Mouse (Mus musculus) kidney, embryonic 15.5 days (tissue): ENCODE results near the gene Tmem63a. TPM values are rescaled to one million over a fixed set of nuclear protein-coding genes. Genes with fewer than 3 reads are reported as not detected.

Experiments used
- ATAC-seq: fragments of 200-750 bp; cut with Nextera tagmentation; replicated peaks from 2 replicates; pipeline ENCODE4 v1.8.0; 2017; ENCODE audit warnings: moderate TSS enrichment; ENCODE audit not compliant: low FRiP score
- H3K27ac ChIP-seq: fragments of 300-500 bp; sonication (generic); 2 replicates; pipeline ENCODE4 v1.5.1; 2015; ENCODE audit warnings: mild to moderate bottlenecking, inconsistent platforms
- H3K27me3 ChIP-seq: fragments of 300-500 bp; sonication (generic); 2 replicates; pipeline ENCODE4 v1.6.1; 2015; ENCODE audit warnings: inconsistent platforms
- H3K36me3 ChIP-seq: fragments of 300-500 bp; sonication (generic); 2 replicates; pipeline ENCODE4 v1.6.1; 2015; ENCODE audit warnings: inconsistent platforms
- H3K4me1 ChIP-seq: fragments of 300-500 bp; sonication (generic); 2 replicates; pipeline ENCODE4 v1.6.1; 2015; ENCODE audit warnings: inconsistent platforms
- H3K4me2 ChIP-seq: fragments of 300-500 bp; sonication (generic); 2 replicates; pipeline ENCODE4 v1.6.1; 2015; ENCODE audit warnings: moderate library complexity, mild to moderate bottlenecking, inconsistent platforms
- H3K4me3 ChIP-seq: fragments of 300-500 bp; sonication (generic); replicated peaks from 2 replicates; pipeline ENCODE4 v1.5.1; 2015; ENCODE audit warnings: mild to moderate bottlenecking, inconsistent platforms
- H3K9ac ChIP-seq: fragments of 300-500 bp; sonication (generic); 2 replicates; pipeline ENCODE4 v1.6.1; 2015; ENCODE audit warnings: mild to moderate bottlenecking, inconsistent platforms
- H3K9me3 ChIP-seq: fragments of 300-500 bp; sonication (generic); replicated peaks from 2 replicates; pipeline ENCODE4 v1.6.1; 2016; ENCODE audit warnings: inconsistent platforms
- WGBS: fragments of 180-500 bp; shearing (Covaris S2); methylation state at CpG from one replicate; pipeline ENCODE4 v1.1.7; 2015; ENCODE audit warnings: mixed read lengths; 5-methylcytosine and 5-hydroxymethylcytosine counted together
- polyA plus RNA-seq: library from polyadenylated mRNA; unstranded; fragments of >200 nt; fragmentation: Nextera tagmentation; extraction: Ambion mirVana; gene quantifications from 2 replicates; pipeline ENCODE4 v1.2.1, GENCODE M21; 2015

The Tmem63a gene
- polyA plus RNA-seq, 1 experiment from 2014 or later: 12.5 TPM

DNA sequence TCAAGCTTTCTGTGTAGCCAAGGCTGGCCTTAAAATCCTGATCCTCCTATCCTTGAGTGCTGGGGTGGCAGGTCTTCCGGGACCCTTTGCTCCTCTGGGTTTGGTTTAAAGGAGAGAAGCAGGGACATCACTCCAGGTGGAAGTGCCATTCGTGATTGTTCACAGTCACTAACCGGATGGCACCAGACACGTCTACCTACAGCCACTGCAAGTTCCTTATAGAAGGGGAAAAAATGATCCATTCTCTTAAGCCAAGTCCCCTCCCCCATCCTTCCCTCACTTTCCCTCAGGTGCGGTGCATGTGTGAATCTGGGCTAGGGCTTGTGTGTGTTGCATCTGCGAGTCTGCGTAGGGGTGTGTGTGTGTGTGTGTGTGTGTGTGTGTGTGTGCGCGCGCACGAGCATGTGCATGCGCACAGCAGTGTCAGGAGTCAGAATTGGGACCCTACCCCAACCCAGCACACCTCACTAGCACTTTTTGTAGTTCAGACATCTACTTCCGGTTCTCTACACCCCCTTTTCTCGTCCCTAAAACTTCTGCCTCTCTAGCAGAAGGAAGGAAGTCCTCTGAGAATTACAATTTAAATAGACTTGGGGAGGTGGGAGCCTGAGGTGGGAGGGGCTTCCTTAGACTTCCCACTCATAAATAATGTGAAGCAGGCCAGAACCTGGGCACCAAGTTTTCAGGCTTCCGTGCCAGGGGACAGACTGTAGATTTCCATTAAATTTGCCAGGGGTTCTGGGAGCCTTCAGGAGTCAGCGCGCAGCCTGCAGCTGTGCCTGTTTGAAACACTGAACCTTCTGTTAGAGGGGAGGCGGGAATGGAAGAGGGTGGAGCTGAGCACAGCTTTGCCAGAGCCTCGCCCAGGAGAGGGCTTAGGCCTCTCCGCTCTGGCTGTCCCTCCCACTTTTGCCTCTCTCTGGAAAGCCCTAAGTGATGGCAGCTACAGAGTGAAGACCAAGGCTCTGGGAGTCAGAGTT, 3.1 kb downstream of the Tmem63a start:
- 31% methylated on average over 20 of the region's 20 CpGs for WGBS
- peak overlapping the region; percentile 23 for H3K4me3 ChIP-seq

GRCm38 (mm10) chr1:180946448-180946847, 4.3 kb downstream of the Tmem63a start:
- Histone ChIP-seq H3K9me3 (no peaks in the 10 kb centered on the region), H3K36me3 (peaks cover 15% of the 10 kb centered on the region; the same call in 1 of the 2 replicates), H3K4me1 (peaks cover 48% of the 10 kb centered on the region), H3K9ac (no peak overlapping the region), H3K27me3 (peaks cover 12% of the 10 kb centered on the region), H3K4me2 (peak overlapping the region; percentile 53; the same call in 1 of the 2 replicates), H3K27ac (peak overlapping the region; percentile 72; the same call in 1 of the 2 replicates), H3K4me3 (no peak overlapping the region)
- ATAC-seq: no peak
- 82% methylated on average over 6 of the region's 6 CpGs for WGBS

More for the DNA sequence above, 3.1 kb downstream of the Tmem63a start:
- Histone ChIP-seq H3K27ac (peak overlapping the region; percentile 72), H3K27me3 (peaks cover 22% of the 10 kb centered on the region), H3K36me3 (peaks cover 12% of the 10 kb centered on the region; the same call in 1 of the 2 replicates), H3K4me1 (peaks cover 54% of the 10 kb centered on the region), H3K4me2 (peak overlapping the region; percentile 53), H3K9ac (no peak overlapping the region), H3K9me3 (no peaks in the 10 kb centered on the region)
- peak; percentile 72 for ATAC-seq

DNA sequence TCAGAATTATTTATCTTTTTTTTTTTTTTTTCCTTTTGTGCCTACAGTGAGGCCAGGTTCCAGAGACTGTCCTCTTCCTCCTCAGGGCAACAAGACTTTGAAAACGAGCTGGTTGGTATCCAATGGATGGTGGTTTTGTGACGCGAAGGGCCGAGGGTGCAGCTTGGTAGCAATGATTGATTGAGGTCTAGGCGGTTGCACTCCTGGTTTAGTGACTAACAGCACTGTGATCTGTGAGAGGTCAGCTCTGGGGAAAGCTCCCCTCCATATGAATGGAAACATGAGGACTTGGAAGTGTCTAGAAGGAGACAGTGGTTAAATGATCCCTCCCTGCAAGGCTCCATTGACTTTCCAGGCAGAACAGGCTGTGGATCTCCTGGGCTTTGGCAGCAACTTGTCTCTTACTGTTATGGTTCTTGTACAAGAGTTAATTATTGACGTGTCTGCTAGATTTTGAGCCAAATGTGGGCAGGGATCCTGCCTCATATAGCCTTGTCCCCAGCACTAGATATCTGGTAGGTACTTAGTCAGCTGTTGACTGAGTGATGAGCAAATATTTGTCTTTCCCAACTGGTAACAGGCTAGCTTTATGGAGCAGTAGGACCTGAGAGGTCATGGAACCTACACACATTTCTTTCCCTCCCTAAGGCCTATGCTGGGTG, 10.1 kb downstream of the Tmem63a start:
- Histone ChIP-seq H3K27ac (0 out of 2 replicates have a peak overlapping the region, but pooled peaks have one; percentile 3), H3K4me3 (no peak overlapping the region), H3K4me1 (peaks cover 12% of the 10 kb centered on the region; the same call in 1 of the 2 replicates), H3K9ac (no peak overlapping the region), H3K9me3 (no peaks in the 10 kb centered on the region), H3K36me3 (peaks cover 28% of the 10 kb centered on the region; the same call in 1 of the 2 replicates), H3K27me3 (no peaks in the 10 kb centered on the region), H3K4me2 (no peak overlapping the region)
- 53% methylated on average over 6 of the region's 6 CpGs for WGBS
- ATAC-seq: no peak; the same call in 1 of the 2 replicates

DNA sequence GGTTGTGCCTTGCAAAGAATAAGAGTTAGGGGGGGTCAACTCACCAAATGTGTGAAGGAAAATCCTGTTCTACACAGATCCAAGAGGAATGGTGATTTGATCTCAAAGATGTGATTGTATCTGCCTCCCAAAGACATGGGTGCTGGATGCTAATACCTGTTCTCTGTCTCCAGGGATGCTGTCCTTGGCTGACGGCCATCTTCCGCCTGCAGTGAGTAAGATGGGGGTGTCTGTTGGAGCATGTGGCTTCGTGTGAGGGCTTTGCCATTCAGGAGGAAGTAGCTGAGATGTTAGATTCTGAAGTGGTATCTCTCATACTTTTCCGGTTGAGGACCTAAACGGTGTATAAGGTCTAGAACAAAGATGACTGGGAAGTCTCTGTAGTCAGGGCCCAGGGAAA, 10.7 kb downstream of the Tmem63a start:
- H3K4me1 ChIP-seq: peaks cover 12% of the 10 kb centered on the region; the same call in 1 of the 2 replicates
- H3K36me3 ChIP-seq: peaks cover 24% of the 10 kb centered on the region; the same call in 1 of the 2 replicates
- H3K9ac ChIP-seq: no peak overlapping the region
- H3K9me3 ChIP-seq: no peaks in the 10 kb centered on the region
- H3K4me3 ChIP-seq: no peak overlapping the region
- H3K27me3 ChIP-seq: no peaks in the 10 kb centered on the region
- no peak overlapping the region for H3K27ac ChIP-seq
- ATAC-seq: no peak
- no peak overlapping the region for H3K4me2 ChIP-seq
- WGBS: 92% methylated on average over 5 of the region's 5 CpGs

GRCm38 (mm10) chr1:180956401-180956800, 14.3 kb downstream of the Tmem63a start:
- H3K27ac ChIP-seq: no peak overlapping the region
- H3K4me1 ChIP-seq: 0 out of 2 replicates have a peak, but pooled peaks cover 9% of the 10 kb centered on the region
- H3K4me3 ChIP-seq: no peak overlapping the region
- no peak overlapping the region for H3K9ac ChIP-seq
- no peak for ATAC-seq
- H3K9me3 ChIP-seq: no peaks in the 10 kb centered on the region
- no peaks in the 10 kb centered on the region for H3K27me3 ChIP-seq
- no peak overlapping the region for H3K4me2 ChIP-seq
- WGBS: 90% methylated on average over 8 of the region's 8 CpGs
- H3K36me3 ChIP-seq: peaks cover 25% of the 10 kb centered on the region

DNA sequence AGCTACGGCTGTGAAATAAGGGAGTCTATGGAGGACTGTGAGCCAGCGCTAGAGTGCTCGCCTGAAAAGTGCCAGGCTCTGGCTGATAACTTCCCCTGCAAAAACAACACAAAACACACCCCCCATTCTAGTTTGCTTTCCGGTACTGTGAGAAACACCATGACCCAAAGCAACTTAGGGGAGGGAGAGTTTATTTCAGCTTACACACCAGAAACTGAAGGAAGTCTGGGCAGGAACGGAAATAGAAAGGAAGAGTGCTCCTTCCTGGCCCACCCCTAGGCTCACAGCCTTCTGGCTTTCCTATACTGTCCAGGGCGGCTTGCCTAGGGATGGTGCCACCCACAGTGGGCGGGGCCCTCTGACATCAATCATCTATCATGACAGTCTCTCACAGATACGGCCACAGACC, 14.8 kb downstream of the Tmem63a start:
- Histone ChIP-seq H3K4me1 (0 out of 2 replicates have a peak, but pooled peaks cover 9% of the 10 kb centered on the region), H3K9me3 (no peaks in the 10 kb centered on the region), H3K4me2 (no peak overlapping the region), H3K36me3 (peaks cover 28% of the 10 kb centered on the region), H3K27me3 (no peaks in the 10 kb centered on the region), H3K27ac (no peak overlapping the region), H3K4me3 (no peak overlapping the region), H3K9ac (no peak overlapping the region)
- 83% methylated on average over 8 of the region's 8 CpGs for WGBS
- ATAC-seq: peak; percentile 68

DNA sequence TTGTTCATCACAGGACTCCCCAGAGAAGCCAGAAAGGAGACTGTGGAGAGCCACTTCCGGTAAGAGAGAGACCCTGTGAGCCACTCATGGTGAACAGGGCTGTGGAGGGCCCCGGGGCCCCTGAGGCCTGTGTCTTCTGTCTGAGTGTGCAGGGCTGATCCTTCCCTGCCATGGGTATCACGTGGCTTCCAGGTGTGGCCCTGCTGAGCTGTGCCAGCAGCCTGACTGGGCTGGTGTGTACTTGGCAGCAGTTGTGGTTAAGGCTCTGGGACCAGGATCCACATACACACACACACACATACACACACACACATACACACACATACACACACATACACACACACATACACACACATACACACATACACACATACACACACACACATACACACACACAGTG, 15.8 kb downstream of the Tmem63a start:
- WGBS: 88% methylated on average over 3 of the region's 3 CpGs
- no peak for ATAC-seq
- H3K4me1 ChIP-seq: 0 out of 2 replicates have a peak, but pooled peaks cover 4% of the 10 kb centered on the region
- H3K4me3 ChIP-seq: no peak overlapping the region
- no peak overlapping the region for H3K9ac ChIP-seq
- H3K4me2 ChIP-seq: no peak overlapping the region
- no peaks in the 10 kb centered on the region for H3K27me3 ChIP-seq
- H3K36me3 ChIP-seq: peaks cover 33% of the 10 kb centered on the region
- H3K27ac ChIP-seq: no peak overlapping the region
- H3K9me3 ChIP-seq: no peaks in the 10 kb centered on the region

- H3K27me3 ChIP-seq: no peaks in the 10 kb centered on the region
- 0 out of 2 replicates have a peak, but pooled peaks cover 4% of the 10 kb centered on the region for H3K4me1 ChIP-seq
- H3K4me2 ChIP-seq: no peak overlapping the region
- no peak for ATAC-seq
- no peak overlapping the region for H3K27ac ChIP-seq
- no peak overlapping the region for H3K4me3 ChIP-seq
- peaks cover 41% of the 10 kb centered on the region for H3K36me3 ChIP-seq
- H3K9me3 ChIP-seq: no peaks in the 10 kb centered on the region
- H3K9ac ChIP-seq: no peak overlapping the region
- WGBS: 65% methylated on average over 3 of the region's 3 CpGs
Observed at GRCm38 (mm10) chr1:180958797-180959196, 16.7 kb downstream of the Tmem63a start.

- no peak for ATAC-seq
- Histone ChIP-seq H3K9ac (no peak overlapping the region), H3K4me1 (0 out of 2 replicates have a peak, but pooled peaks cover 3% of the 10 kb centered on the region), H3K27ac (no peak overlapping the region), H3K9me3 (no peaks in the 10 kb centered on the region), H3K27me3 (no peaks in the 10 kb centered on the region), H3K4me3 (no peak overlapping the region), H3K4me2 (no peak overlapping the region), H3K36me3 (peaks cover 42% of the 10 kb centered on the region)
- 79% methylated on average over 3 of the region's 3 CpGs for WGBS
Observed at GRCm38 (mm10) chr1:180965786-180966185, 23.6 kb downstream of the Tmem63a start.

- ATAC-seq: no peak
- no peak overlapping the region for H3K9ac ChIP-seq
- H3K36me3 ChIP-seq: peaks cover 38% of the 10 kb centered on the region
- no peaks in the 10 kb centered on the region for H3K9me3 ChIP-seq
- WGBS: 57% methylated on average over 3 of the region's 3 CpGs
- H3K4me2 ChIP-seq: no peak overlapping the region
- H3K27ac ChIP-seq: no peak overlapping the region
- no peak overlapping the region for H3K4me3 ChIP-seq
- H3K27me3 ChIP-seq: no peaks in the 10 kb centered on the region
- 0 out of 2 replicates have a peak, but pooled peaks cover 3% of the 10 kb centered on the region for H3K4me1 ChIP-seq
Observed at GRCm38 (mm10) chr1:180966542-180966941, 24.4 kb downstream of the Tmem63a start.

DNA sequence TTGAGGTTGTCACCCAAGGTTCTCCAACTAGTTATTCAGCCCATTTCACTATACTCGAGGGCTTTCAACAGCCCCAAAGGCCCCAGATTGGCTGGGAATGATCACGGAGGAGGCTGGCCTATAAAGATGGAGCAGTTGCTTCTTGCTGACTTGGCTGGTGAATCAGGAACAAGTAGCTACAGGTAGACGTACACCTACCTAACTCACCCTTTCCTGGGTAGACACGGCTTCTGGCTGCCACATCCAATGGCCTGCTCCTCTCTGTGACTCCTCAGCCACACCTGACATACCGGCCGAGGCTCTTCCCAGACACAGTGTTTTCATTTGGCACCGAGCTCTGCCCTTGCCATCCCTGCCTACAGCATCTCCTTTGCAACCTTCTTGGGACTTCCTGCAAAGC, 25.1 kb downstream of the Tmem63a start:
- H3K4me1 ChIP-seq: 0 out of 2 replicates have a peak, but pooled peaks cover 3% of the 10 kb centered on the region
- no peak overlapping the region for H3K9ac ChIP-seq
- WGBS: 90% methylated on average over 7 of the region's 7 CpGs
- no peak overlapping the region for H3K4me3 ChIP-seq
- no peak overlapping the region for H3K27ac ChIP-seq
- peaks cover 32% of the 10 kb centered on the region for H3K36me3 ChIP-seq
- no peaks in the 10 kb centered on the region for H3K9me3 ChIP-seq
- ATAC-seq: no peak
- no peak overlapping the region for H3K4me2 ChIP-seq
- no peaks in the 10 kb centered on the region for H3K27me3 ChIP-seq
